Mouse (Mus musculus) olfactory bulb, adult 2 months (tissue): ENCODE measurements at regions not wholly inside any gene's neighbourhood (a gene's known extent, or its start where the extent isn't known, plus 50 kb on each side); places are given as distances from the start of the nearest gene placed in this dataset.

Experiments
- H3K27ac ChIP-seq: fragments of 200-500 bp; 2 replicates; pipeline ENCODE4 v1.5.1; 2012; ENCODE audit warnings: low read depth, low read length; ENCODE audit not compliant: insufficient read depth
- H3K4me1 ChIP-seq: fragments of 200-500 bp; 2 replicates; pipeline ENCODE4 v1.6.1; 2012; ENCODE audit warnings: low read length; ENCODE audit not compliant: control insufficient read depth, insufficient read depth
- H3K4me3 ChIP-seq: fragments of 200-500 bp; 2 replicates; pipeline ENCODE4 v1.5.1; 2012; ENCODE audit warnings: mild to moderate bottlenecking, low read depth, low read length, moderate library complexity; ENCODE audit not compliant: insufficient read depth
- CTCF ChIP-seq: fragments of 200-500 bp; IDR thresholded peaks from 2 replicates; pipeline ENCODE4 v1.5.1; 2012; ENCODE audit warnings: low read depth, mild to moderate bottlenecking, low read length, moderate library complexity; ENCODE audit not compliant: insufficient read depth
- POLR2A ChIP-seq: fragments of 200-500 bp; IDR thresholded peaks from 2 replicates; pipeline ENCODE4 v1.6.1; 2012; ENCODE audit warnings: mild to moderate bottlenecking, low read depth, low read length, moderate library complexity; ENCODE audit not compliant: insufficient read depth
- WGBS: fragments of 180-500 bp; shearing (Covaris S2); methylation state at CpG from one replicate; pipeline ENCODE4 v1.1.7; 2018; 5-methylcytosine and 5-hydroxymethylcytosine counted together

GRCm38 (mm10) chr16:18683556-18683955 is 53.8 kb upstream of the Sept5 start:
- no peak for TF ChIP-seq CTCF
- 50% methylated on average over 6 of the region's 6 CpGs for WGBS
- Histone ChIP-seq H3K4me1 (peaks cover 12% of the 10 kb centered on the region), H3K27ac (no peak overlapping the region), H3K4me3 (no peak overlapping the region)

GRCm38 (mm10) chr16:18686044-18686761 is 56.4 kb upstream of the Sept5 start:
- TF ChIP-seq CTCF: no peak
- no peak for TF ChIP-seq POLR2A
- Histone ChIP-seq H3K4me3 (no peak overlapping the region), H3K4me1 (peaks cover 12% of the 10 kb centered on the region), H3K27ac (no peak overlapping the region)
- WGBS: 37% methylated on average over 6 of the region's 6 CpGs

- Histone ChIP-seq H3K4me3 (peak overlapping the region; percentile 21), H3K4me1 (peaks cover 12% of the 10 kb centered on the region), H3K27ac (peak overlapping the region; percentile 52)
- WGBS: 3% methylated on average over 17 of the region's 17 CpGs
- TF ChIP-seq CTCF: no peak
- TF ChIP-seq POLR2A: no peak
These were observed 57.2 kb upstream of the Sept5 start for GRCm38 (mm10) chr16:18686916-18687315.

- TF ChIP-seq CTCF (peak; percentile 35; the same call in 1 of the 2 replicates), POLR2A (0 out of 2 replicates have a peak, but pooled peaks have one; percentile 4)
- Histone ChIP-seq H3K4me3 (no peak overlapping the region), H3K27ac (peak overlapping the region; percentile 52), H3K4me1 (peaks cover 12% of the 10 kb centered on the region)
- WGBS: 17% methylated on average over 8 of the region's 8 CpGs
These were observed 57.6 kb upstream of the Sept5 start for GRCm38 (mm10) chr16:18687367-18687766.

GRCm38 (mm10) chr16:18695596-18695995 is 65.8 kb upstream of the Sept5 start:
- no peak overlapping the region for H3K27ac ChIP-seq
- H3K4me1 ChIP-seq: no peaks in the 10 kb centered on the region
- H3K4me3 ChIP-seq: no peak overlapping the region
- TF ChIP-seq CTCF: no peak
- no peak for TF ChIP-seq POLR2A
- 75% methylated on average over 5 of the region's 5 CpGs for WGBS

GRCm38 (mm10) chr16:18696074-18696819 is 66.5 kb upstream of the Sept5 start:
- Histone ChIP-seq H3K27ac (no peak overlapping the region), H3K4me1 (no peaks in the 10 kb centered on the region), H3K4me3 (no peak overlapping the region)
- no peak for TF ChIP-seq POLR2A
- TF ChIP-seq CTCF: peak; percentile 72
- 14% methylated on average over 20 of the region's 20 CpGs for WGBS

GRCm38 (mm10) chr16:18696820-18697168 is 67.0 kb upstream of the Sept5 start:
- WGBS: 61% methylated on average over 5 of the region's 5 CpGs
- no peak overlapping the region for H3K4me3 ChIP-seq
- H3K27ac ChIP-seq: no peak overlapping the region
- no peaks in the 10 kb centered on the region for H3K4me1 ChIP-seq
- TF ChIP-seq CTCF: no peak
- no peak for TF ChIP-seq POLR2A

GRCm38 (mm10) chr16:18704126-18704525 is 72.5 kb upstream of the Cldn5 start:
- Histone ChIP-seq H3K27ac (no peak overlapping the region), H3K4me1 (no peaks in the 10 kb centered on the region), H3K4me3 (no peak overlapping the region)
- 65% methylated on average over 9 of the region's 9 CpGs for WGBS
- TF ChIP-seq POLR2A (no peak), CTCF (no peak)

GRCm38 (mm10) chr16:18705028-18705648 is 71.5 kb upstream of the Cldn5 start:
- H3K4me3 ChIP-seq: no peak overlapping the region
- WGBS: 69% methylated on average over 9 of the region's 9 CpGs
- no peak overlapping the region for H3K27ac ChIP-seq

More at GRCm38 (mm10) chr16:18705028-18705648, 71.5 kb upstream of the Cldn5 start:
- H3K4me1 ChIP-seq: no peaks in the 10 kb centered on the region
- TF ChIP-seq POLR2A (no peak), CTCF (no peak)
